Mouse (Mus musculus) ES-E14 (cell line): ENCODE measurements around the gene Dgkd. TPM values are rescaled to one million over a fixed set of nuclear protein-coding genes. Genes with fewer than 3 reads are reported as not detected.
A peak's percentile ranks its signal among the peaks of the same experiment; 100 is the strongest.

ENCODE experiments used
- DNase-seq: peaks from one replicate; pipeline ENCODE4 v3.0.0-alpha.2; 2013; ENCODE audit warnings: low read depth, low spot score
- H3K27ac ChIP-seq: 2 replicates; pipeline ENCODE4 v1.5.1; 2012; ENCODE audit warnings: low read depth, mild to moderate bottlenecking, low read length, moderate library complexity, mixed read lengths; ENCODE audit not compliant: poor library complexity, insufficient read depth, severe bottlenecking
- H3K36me3 ChIP-seq: 2 replicates; pipeline ENCODE4 v1.6.1; 2012; ENCODE audit warnings: mild to moderate bottlenecking, low read length, moderate library complexity, mixed read lengths; ENCODE audit not compliant: control insufficient read depth, poor library complexity, insufficient read depth, severe bottlenecking
- H3K4me1 ChIP-seq, 2 experiments: fragments of 150-350 bp in 1 of 2; sonication (generic) in 1 of 2; 2 replicates each; pipeline ENCODE4 v1.6.1; 2012; ENCODE audit warnings: low read length in 2 of 2, mild to moderate bottlenecking in 1 of 2, mixed read lengths in 1 of 2; ENCODE audit not compliant: control insufficient read depth in 2 of 2, insufficient read depth in 2 of 2, poor library complexity in 1 of 2
- H3K4me3 ChIP-seq, 2 experiments: fragments of 150-350 bp in 1 of 2; sonication (generic) in 1 of 2; 2 replicates each; pipeline ENCODE4 v1.5.1; 2012; ENCODE audit warnings: low read length in 2 of 2, low read depth in 1 of 2, mild to moderate bottlenecking in 1 of 2, mixed read lengths in 1 of 2; ENCODE audit not compliant: insufficient read depth in 1 of 2, poor library complexity in 1 of 2, severe bottlenecking in 1 of 2
- H3K9ac ChIP-seq: 2 replicates; pipeline ENCODE4 v1.6.1; 2012; ENCODE audit warnings: low read depth, mild to moderate bottlenecking, low read length, mixed read lengths; ENCODE audit not compliant: poor library complexity, insufficient read depth, severe bottlenecking
- H3K9me3 ChIP-seq: fragments of 150-350 bp; sonication (generic); 2 replicates; pipeline ENCODE4 v1.6.1; 2012; ENCODE audit warnings: low read depth, mild to moderate bottlenecking, low read length; ENCODE audit not compliant: control insufficient read depth, insufficient read depth
- CHD2 ChIP-seq: IDR thresholded peaks from 2 replicates; pipeline ENCODE4 v1.6.1; 2014; ENCODE audit warnings: mild to moderate bottlenecking, low read depth, low read length, inconsistent platforms
- HCFC1 ChIP-seq: IDR thresholded peaks from 2 replicates; pipeline ENCODE4 v1.6.1; 2012; ENCODE audit warnings: low read length, inconsistent platforms, borderline replicate concordance; ENCODE audit not compliant: insufficient read depth
- MAFK ChIP-seq: IDR thresholded peaks from 2 replicates; pipeline ENCODE4 v1.6.1; 2014; ENCODE audit warnings: mild to moderate bottlenecking, low read depth, low read length, inconsistent platforms; ENCODE audit not compliant: insufficient read depth
- ZC3H11A ChIP-seq: IDR thresholded peaks from 2 replicates; pipeline ENCODE4 v1.6.1; 2012; ENCODE audit warnings: low read depth, mild to moderate bottlenecking, inconsistent platforms, low read length, borderline replicate concordance
- ZNF384 ChIP-seq: IDR thresholded peaks from 2 replicates; pipeline ENCODE4 v1.6.1; 2012; ENCODE audit warnings: low read depth, low read length, inconsistent platforms
- in situ Hi-C, 2 experiments: fragments of 600-800 bp; cut with MboI; formaldehyde crosslinking; loops; one replicate each; pipeline ENCODE4 v1.15.1; 2025; ENCODE audit warnings: low sequenced_read_pairs in 2 of 2, inconsistent platforms in 1 of 2; ENCODE audit not compliant: unreplicated experiment in 2 of 2
- total RNA-seq: library from RNA; depleted of rRNA; stranded (reverse); fragments of 300-350 nt; gene quantifications from 2 replicates; pipeline ENCODE4 v1.2.3, GENCODE M21; 2012

Dgkd gene
- total RNA-seq, 1 experiment: 37.4 TPM

DNA sequence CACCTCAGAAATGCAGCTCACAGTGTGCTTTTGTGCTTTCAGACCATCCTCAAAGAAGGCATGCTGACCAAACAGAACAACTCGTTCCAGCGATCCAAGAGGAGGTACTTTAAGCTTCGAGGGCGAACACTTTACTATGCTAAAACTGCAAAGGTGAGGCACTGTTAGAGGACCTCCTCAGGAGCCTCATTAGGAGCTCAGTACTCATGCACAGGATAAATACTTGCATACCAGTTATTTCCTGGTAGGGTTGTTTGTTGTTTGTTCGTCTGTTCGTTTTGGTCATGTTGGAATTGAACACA is 27.2 kb downstream of the Dgkd start:
- Histone ChIP-seq H3K27ac (no peak overlapping the region), H3K36me3 (peaks cover 3% of the 10 kb centered on the region; the same call in 1 of the 2 replicates), H3K4me1 (peaks cover 4 to 6% of the 10 kb centered on the region in 2 experiments; a peak in 3 of 4 replicates), H3K4me3 (no peak overlapping the region), H3K9ac (no peak overlapping the region), H3K9me3 (no peaks in the 10 kb centered on the region)
- in situ Hi-C loops: no loop called here
- no peak for DNase-seq
- no peak for TF ChIP-seq CHD2
- TF ChIP-seq HCFC1: no peak
- no peak for TF ChIP-seq ZNF384
- no peak for TF ChIP-seq ZC3H11A
- TF ChIP-seq MAFK: no peak

DNA sequence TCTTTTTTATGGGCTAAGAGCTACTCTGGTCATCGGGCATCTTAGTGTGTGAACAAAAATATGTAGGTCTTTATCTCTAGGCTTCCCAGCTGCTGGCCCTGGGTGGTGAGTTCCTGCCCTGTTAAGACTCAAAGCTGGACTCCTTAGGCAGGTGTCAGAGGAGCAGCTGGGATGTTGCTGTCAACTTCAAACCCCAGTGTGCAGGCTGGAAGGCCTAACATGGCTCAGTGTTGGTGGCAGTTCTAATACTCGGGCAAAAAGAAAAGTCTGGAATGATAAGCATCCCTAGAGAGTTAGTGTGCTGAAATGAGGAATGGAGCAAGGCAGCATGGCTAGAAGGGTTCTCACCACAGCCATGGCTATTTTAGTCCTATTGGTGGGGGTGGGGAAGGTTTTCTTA is 27.8 kb downstream of the Dgkd start:
- DNase-seq: no peak
- in situ Hi-C loops: no loop called here
- H3K4me3 ChIP-seq: no peak overlapping the region
- no peak overlapping the region for H3K9ac ChIP-seq
- H3K9me3 ChIP-seq: no peaks in the 10 kb centered on the region
- peaks cover 3% of the 10 kb centered on the region; the same call in 1 of the 2 replicates for H3K36me3 ChIP-seq
- peaks cover 4 to 6% of the 10 kb centered on the region in 2 experiments; a peak in 3 of 4 replicates for H3K4me1 ChIP-seq
- TF ChIP-seq ZNF384: no peak
- no peak for TF ChIP-seq ZC3H11A
- no peak for TF ChIP-seq CHD2
- TF ChIP-seq HCFC1: no peak
- TF ChIP-seq MAFK: no peak
- H3K27ac ChIP-seq: no peak overlapping the region

DNA sequence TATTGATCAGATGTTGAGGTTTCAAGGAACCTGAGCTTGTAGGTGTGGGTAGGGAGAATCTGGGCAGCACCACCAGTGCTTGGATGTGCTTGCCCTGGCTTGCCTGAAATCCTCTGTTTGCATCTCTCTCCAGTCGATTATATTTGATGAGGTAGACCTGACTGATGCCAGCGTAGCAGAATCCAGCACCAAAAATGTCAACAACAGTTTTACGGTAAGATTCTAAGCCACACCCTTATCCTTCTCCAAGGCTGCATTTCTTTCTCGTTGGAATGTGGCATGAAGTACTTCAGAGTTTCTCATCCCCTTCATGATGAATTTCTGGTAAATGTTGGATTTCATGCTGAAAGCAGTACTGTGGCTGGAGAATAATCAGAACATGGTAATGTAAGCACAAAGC is 28.6 kb downstream of the Dgkd start:
- TF ChIP-seq HCFC1: no peak
- no peak for TF ChIP-seq ZC3H11A
- TF ChIP-seq ZNF384: no peak
- TF ChIP-seq MAFK: no peak
- TF ChIP-seq CHD2: no peak
- Histone ChIP-seq H3K9ac (no peak overlapping the region), H3K4me1 (peaks cover 4 to 6% of the 10 kb centered on the region in 2 experiments; a peak in 3 of 4 replicates), H3K36me3 (peaks cover 3% of the 10 kb centered on the region; the same call in 1 of the 2 replicates), H3K27ac (peak overlapping the region; percentile 28; the same call in 1 of the 2 replicates), H3K9me3 (no peaks in the 10 kb centered on the region), H3K4me3 (no peak overlapping the region)
- no peak for DNase-seq
- in situ Hi-C loops: no loop called here

DNA sequence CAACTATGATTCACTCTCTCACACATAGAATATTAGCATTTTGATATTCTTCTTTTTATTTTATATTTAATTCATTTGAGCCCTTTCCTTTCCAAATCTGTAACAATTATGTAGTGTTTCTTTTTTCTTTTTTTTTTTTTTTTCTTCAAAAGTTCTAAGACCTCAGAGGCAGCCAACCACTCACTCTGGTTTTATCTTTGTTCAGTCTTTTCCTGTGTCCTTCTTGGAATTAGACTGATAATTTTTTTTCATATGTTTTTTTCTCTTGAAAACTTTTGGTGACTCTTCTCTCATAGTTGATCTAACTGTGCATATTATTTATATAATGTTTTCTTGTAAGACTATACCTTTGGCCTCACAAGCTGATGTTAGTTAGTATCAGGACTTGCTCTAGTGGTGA is 29.5 kb downstream of the Dgkd start:
- H3K4me3 ChIP-seq: no peak overlapping the region
- TF ChIP-seq CHD2: no peak
- no peak for TF ChIP-seq MAFK
- TF ChIP-seq ZC3H11A: no peak
- no peak for TF ChIP-seq HCFC1
- in situ Hi-C loops: no loop called here
- no peaks in the 10 kb centered on the region for H3K9me3 ChIP-seq
- no peak overlapping the region for H3K9ac ChIP-seq
- H3K27ac ChIP-seq: no peak overlapping the region
- H3K36me3 ChIP-seq: peaks cover 3% of the 10 kb centered on the region; the same call in 1 of the 2 replicates
- DNase-seq: no peak
- peaks cover 4 to 5% of the 10 kb centered on the region in 2 experiments; a peak in 3 of 4 replicates for H3K4me1 ChIP-seq

DNA sequence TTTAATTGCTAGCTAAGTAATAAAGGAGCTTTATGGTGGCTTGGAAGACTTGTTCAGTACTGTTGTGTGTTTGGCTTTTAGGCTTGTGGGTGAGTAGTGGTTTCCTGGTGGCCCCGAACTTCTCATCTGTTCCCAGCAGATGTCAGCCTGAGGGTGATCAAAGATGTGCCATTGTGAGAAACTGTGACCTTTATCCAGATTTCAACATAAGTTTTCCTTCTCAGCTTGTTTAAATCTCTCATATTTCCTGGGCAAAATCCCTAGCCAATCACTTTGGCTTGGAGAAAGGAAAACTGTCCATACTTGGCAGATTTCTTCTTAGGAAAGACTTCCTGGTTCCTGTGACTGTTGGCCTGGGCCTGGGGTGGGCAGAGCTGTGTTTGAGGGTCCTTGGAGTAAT is 37.9 kb downstream of the Dgkd start:
- no peak overlapping the region for H3K9ac ChIP-seq
- H3K4me3 ChIP-seq: no peak overlapping the region
- DNase-seq: no peak
- no peaks in the 10 kb centered on the region for H3K9me3 ChIP-seq
- no peak overlapping the region for H3K27ac ChIP-seq
- H3K36me3 ChIP-seq: no peaks in the 10 kb centered on the region
- TF ChIP-seq CHD2 (no peak), MAFK (no peak), ZC3H11A (no peak), HCFC1 (no peak), ZNF384 (no peak)
- in situ Hi-C loops: no loop called here
- H3K4me1 ChIP-seq: no peaks in the 10 kb centered on the region; a peak in 1 of 4 replicates
